Mouse (Mus musculus) midbrain, embryonic 14.5 days (tissue): Measurements from ENCODE around the gene Tbcel. TPM values are rescaled to one million over a fixed set of nuclear protein-coding genes. Genes with fewer than 3 reads are reported as not detected.

ENCODE experiments used
- ATAC-seq: fragments of 200-750 bp; cut with Nextera tagmentation; 2 replicates; pipeline ENCODE4 v1.8.0; 2017; ENCODE audit warnings: moderate number of reproducible peaks, moderate library complexity; ENCODE audit not compliant: low FRiP score, low TSS enrichment
- DNase-seq: peaks from one replicate; pipeline ENCODE4 v3.0.0-alpha.2; 2015
- H3K27ac ChIP-seq: fragments of 300-500 bp; sonication (generic); replicated peaks from 2 replicates; pipeline ENCODE4 v1.5.1; 2014; ENCODE audit warnings: mild to moderate bottlenecking, low read depth, low read length, moderate library complexity
- H3K27me3 ChIP-seq: fragments of 300-500 bp; sonication (generic); 2 replicates; pipeline ENCODE4 v1.6.1; 2014; ENCODE audit warnings: low read length, control low read depth, mixed read lengths; ENCODE audit not compliant: control insufficient read depth, insufficient read depth
- H3K36me3 ChIP-seq: fragments of 300-500 bp; sonication (generic); 2 replicates; pipeline ENCODE4 v1.6.1; 2014; ENCODE audit warnings: low read length, control low read depth; ENCODE audit not compliant: control insufficient read depth, insufficient read depth
- H3K4me1 ChIP-seq: fragments of 300-500 bp; sonication (generic); 2 replicates; pipeline ENCODE4 v1.6.1; 2014; ENCODE audit warnings: mild to moderate bottlenecking, antibody characterized with exemption, low read length, control low read depth; ENCODE audit not compliant: control insufficient read depth, insufficient read depth
- H3K4me2 ChIP-seq: fragments of 300-500 bp; sonication (generic); 2 replicates; pipeline ENCODE4 v1.6.1; 2014; ENCODE audit warnings: mild to moderate bottlenecking, low read length, moderate library complexity
- H3K4me3 ChIP-seq: fragments of 300-500 bp; sonication (generic); replicated peaks from 2 replicates; pipeline ENCODE4 v1.5.1; 2014; ENCODE audit warnings: low read depth, low read length
- H3K9ac ChIP-seq: fragments of 300-500 bp; sonication (generic); replicated peaks from 2 replicates; pipeline ENCODE4 v1.6.1; 2014; ENCODE audit warnings: mild to moderate bottlenecking, low read length, moderate library complexity
- H3K9me3 ChIP-seq: fragments of 300-500 bp; sonication (generic); 2 replicates; pipeline ENCODE4 v1.6.1; 2016; ENCODE audit warnings: low read length, control low read depth, mixed read lengths; ENCODE audit not compliant: control insufficient read depth
- WGBS: fragments of 180-500 bp; shearing (Covaris S2); extraction: QIAGEN DNeasy Blood & Tissue Kit; methylation state at CpG from one replicate; pipeline ENCODE4 v1.1.7; 2014; 5-methylcytosine and 5-hydroxymethylcytosine counted together
- polyA plus RNA-seq: library from polyadenylated mRNA; unstranded; fragments of >200 nt; fragmentation: Nextera tagmentation; extraction: Ambion mirVana; gene quantifications from 2 replicates; pipeline ENCODE4 v1.2.1, GENCODE M21; 2014

Tbcel gene
- polyA plus RNA-seq, 1 experiment from 2014 or later: 6.6 TPM

DNA sequence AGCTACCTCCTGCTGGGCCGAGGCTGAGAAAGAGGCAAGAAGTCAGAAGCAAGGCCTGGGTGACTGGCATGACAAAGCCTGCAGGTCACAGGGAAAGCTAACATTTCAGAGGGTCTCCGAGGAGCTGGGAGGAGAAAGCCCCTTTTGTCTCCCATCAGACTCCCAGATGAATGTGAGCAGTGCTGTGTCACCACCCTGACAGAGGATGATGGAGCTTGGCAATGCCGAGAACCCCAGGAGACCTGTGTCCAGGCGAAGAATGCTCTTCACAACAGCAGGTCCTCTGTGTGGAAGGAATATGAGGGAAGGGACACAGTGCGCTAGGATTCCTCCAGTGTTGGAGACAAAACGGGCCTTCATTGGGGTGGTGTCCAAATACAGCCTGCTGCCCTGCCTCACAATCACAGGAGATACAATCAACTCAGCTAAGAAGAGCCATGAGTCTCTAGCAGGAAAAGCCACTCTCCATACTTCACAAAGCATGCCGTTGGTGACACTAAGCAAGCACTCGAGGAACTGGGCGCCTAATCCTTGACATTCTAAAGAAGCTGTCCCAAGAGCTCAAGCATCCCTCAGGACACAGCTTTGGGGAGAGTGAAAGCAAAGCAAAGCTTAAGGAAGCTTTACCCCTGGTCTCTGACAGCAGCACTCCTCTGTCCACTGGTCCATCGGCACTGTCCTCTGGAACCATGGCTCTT is 80.8 kb downstream of the Tbcel start:
- Histone ChIP-seq H3K27me3 (no peaks in the 10 kb centered on the region), H3K36me3 (peaks cover 47% of the 10 kb centered on the region), H3K9me3 (no peaks in the 10 kb centered on the region), H3K27ac (0 out of 2 replicates have a peak overlapping the region, but pooled peaks have one; percentile 13), H3K4me1 (peaks cover 10% of the 10 kb centered on the region; the same call in 1 of the 2 replicates), H3K9ac (no peak overlapping the region), H3K4me3 (no peak overlapping the region), H3K4me2 (no peak overlapping the region)
- 25% methylated on average over 10 of the region's 10 CpGs for WGBS
- no peak for ATAC-seq
- peak; percentile 16 for DNase-seq

DNA sequence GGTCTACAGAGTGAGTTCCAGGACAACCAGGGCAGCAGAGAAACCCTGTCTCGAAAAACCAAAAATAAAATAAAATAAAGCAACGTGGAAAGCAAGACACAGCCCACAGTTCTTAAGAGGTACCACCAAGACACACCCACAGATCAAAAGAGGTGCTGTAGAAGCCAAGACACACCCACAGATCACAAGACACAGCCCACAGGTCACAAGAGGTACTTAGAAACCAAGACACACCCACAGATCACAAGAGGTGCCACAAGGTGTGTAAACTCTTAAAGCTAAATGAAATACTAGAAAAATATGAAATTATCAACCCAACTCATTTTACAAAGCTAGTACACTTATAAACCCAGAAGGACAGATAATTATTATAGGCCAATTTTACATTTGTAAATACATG is 84.0 kb downstream of the Tbcel start:
- DNase-seq (no peak), ATAC-seq (no peak)
- Histone ChIP-seq H3K27ac (no peak overlapping the region), H3K4me3 (no peak overlapping the region), H3K4me1 (peaks cover 10% of the 10 kb centered on the region; the same call in 1 of the 2 replicates), H3K4me2 (no peak overlapping the region), H3K27me3 (no peaks in the 10 kb centered on the region), H3K9me3 (no peaks in the 10 kb centered on the region), H3K36me3 (peaks cover 35% of the 10 kb centered on the region; the same call in 1 of the 2 replicates), H3K9ac (no peak overlapping the region)
- WGBS: 97% methylated on average over 2 of the region's 2 CpGs

DNA sequence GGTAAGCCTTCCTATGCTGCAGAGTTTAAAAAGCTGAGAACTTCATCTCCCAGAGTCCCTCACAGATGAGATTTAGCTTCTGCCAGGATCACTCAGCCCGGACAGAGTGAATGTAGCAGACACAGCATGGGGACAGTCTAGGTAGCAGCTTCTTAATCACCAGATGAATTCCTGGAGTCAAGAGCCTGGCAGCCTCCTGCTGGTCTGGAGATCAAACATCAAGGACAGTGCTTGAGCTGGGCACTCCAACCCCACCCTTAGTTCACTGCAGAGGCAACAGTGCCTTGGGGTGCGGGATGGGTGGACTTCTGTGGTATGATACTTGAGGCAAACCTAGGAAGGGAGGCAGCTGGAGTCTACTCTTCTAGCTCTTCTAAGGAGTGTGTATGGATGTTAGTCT is 87.9 kb downstream of the Tbcel start:
- no peak overlapping the region for H3K9ac ChIP-seq
- peaks cover 32% of the 10 kb centered on the region for H3K36me3 ChIP-seq
- no peak for ATAC-seq

DNA sequence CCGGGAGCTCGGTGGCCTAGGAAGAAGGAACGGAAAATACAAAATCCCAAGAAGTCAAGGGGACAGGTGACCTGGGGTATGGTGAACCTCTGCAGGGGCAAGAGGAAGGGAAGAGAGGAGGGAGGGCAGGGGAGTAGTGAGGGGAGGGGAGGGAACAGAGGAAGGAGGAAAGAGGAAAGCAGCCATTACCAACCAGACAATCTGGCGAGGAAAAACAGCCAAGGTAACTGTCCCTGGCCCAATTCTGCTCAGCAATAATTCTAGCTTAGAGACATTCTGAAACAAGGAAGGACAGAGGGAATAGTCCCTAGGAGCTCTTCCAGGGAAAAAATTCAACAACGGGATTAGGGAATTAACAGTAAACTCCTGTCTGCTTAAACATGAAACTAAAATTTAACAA is 88.8 kb downstream of the Tbcel start:
- Histone ChIP-seq H3K4me3 (no peak overlapping the region), H3K9me3 (no peaks in the 10 kb centered on the region), H3K27me3 (no peaks in the 10 kb centered on the region), H3K4me1 (no peaks in the 10 kb centered on the region), H3K4me2 (no peak overlapping the region), H3K9ac (no peak overlapping the region), H3K27ac (no peak overlapping the region), H3K36me3 (peaks cover 28% of the 10 kb centered on the region)
- DNase-seq: no peak
- WGBS: 94% methylated on average over 5 of the region's 5 CpGs
- no peak for ATAC-seq

More for the DNA sequence above, 87.9 kb downstream of the Tbcel start:
- no peaks in the 10 kb centered on the region for H3K9me3 ChIP-seq
- H3K27me3 ChIP-seq: no peaks in the 10 kb centered on the region
- WGBS: 60% methylated on average over 2 of the region's 2 CpGs
- no peak overlapping the region for H3K4me2 ChIP-seq
- no peaks in the 10 kb centered on the region for H3K4me1 ChIP-seq
- H3K27ac ChIP-seq: no peak overlapping the region
- H3K4me3 ChIP-seq: no peak overlapping the region
- no peak for DNase-seq

DNA sequence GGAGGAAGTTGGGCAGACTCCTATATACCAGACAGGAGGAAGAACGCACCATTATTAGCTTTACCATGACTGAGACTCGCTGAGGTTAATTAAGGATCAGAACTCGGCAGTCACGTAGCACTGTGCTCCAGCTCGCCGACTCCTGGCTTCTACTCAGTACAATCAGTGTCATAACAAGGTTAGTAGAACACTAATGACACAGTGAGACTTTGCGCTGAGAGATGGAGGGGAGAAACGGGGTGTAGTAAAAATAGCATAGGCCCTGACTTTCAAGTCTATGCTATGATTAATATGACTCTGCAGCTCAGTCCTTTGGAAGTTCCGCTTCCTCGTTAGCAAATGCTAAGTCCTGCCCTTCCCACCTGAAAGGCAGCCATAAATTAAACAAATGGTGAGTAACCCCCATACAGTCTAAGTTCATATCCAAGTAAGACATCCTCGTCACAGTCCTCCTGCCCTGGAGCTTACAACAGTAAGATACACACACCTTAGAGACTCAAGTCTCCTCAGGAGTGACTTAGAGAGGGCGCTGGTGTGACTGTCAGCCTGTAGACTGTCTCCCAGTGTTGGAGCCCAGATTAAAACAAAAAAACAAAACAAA is 90.2 kb downstream of the Tbcel start:
- WGBS: 91% methylated on average over 12 of the region's 12 CpGs
- Histone ChIP-seq H3K27me3 (no peaks in the 10 kb centered on the region), H3K36me3 (peaks cover 22% of the 10 kb centered on the region), H3K9ac (no peak overlapping the region), H3K27ac (no peak overlapping the region), H3K4me2 (no peak overlapping the region), H3K9me3 (no peaks in the 10 kb centered on the region), H3K4me3 (no peak overlapping the region), H3K4me1 (no peaks in the 10 kb centered on the region)
- DNase-seq (no peak), ATAC-seq (no peak)

DNA sequence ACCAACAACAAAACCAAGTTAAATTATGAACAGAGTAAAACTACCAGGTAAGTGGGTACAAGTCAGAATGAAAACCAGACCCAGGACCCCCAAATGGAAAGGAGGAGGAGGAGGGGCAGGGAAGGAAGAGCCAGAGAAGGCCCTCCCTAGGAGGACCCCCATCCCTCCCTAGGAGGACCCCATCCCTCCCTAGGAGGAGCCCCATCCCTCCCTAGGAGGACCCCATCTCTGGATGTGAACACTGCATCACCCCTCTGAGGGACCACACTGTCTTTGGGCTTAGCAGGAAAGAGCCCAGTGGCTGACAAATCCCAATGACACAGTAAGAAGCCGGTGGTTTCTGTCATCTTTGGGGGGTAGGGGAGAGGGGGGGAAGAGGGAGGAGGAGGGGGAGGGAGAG is 92.4 kb downstream of the Tbcel start:
- H3K9me3 ChIP-seq: no peaks in the 10 kb centered on the region
- H3K36me3 ChIP-seq: peaks cover 15% of the 10 kb centered on the region; the same call in 1 of the 2 replicates
- H3K4me3 ChIP-seq: no peak overlapping the region
- no peaks in the 10 kb centered on the region for H3K4me1 ChIP-seq
- no peak overlapping the region for H3K4me2 ChIP-seq
- no peaks in the 10 kb centered on the region for H3K27me3 ChIP-seq
- 5% methylated on average over 1 of the region's 1 CpGs for WGBS
- no peak for ATAC-seq
- H3K9ac ChIP-seq: no peak overlapping the region
- no peak overlapping the region for H3K27ac ChIP-seq
- DNase-seq: no peak

DNA sequence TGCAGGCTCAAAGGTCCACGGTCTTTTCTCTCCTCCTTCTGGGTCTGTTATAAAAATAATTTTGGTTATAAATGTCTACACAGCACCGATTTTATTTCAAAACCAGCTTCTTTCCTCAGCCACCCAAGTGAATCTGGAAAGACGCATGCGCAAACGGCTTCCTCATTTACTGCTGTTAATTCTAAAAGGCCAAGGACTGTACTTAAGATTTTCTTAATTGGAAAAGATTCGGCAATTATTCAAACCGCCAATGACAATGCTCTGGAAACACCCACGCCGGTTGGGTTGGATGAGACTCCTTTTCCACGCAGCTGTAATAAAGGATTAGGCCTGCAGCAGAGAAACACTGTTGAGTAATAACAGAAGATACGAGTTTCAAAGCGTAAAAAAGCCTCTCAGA is 94.3 kb downstream of the Tbcel start:
- WGBS: 58% methylated on average over 12 of the region's 12 CpGs
- no peak overlapping the region for H3K27ac ChIP-seq
- no peaks in the 10 kb centered on the region for H3K9me3 ChIP-seq
- H3K4me1 ChIP-seq: no peaks in the 10 kb centered on the region
- H3K4me2 ChIP-seq: no peak overlapping the region
- H3K27me3 ChIP-seq: no peaks in the 10 kb centered on the region
- DNase-seq: no peak
- H3K9ac ChIP-seq: no peak overlapping the region
- H3K36me3 ChIP-seq: peaks cover 11% of the 10 kb centered on the region; the same call in 1 of the 2 replicates
- H3K4me3 ChIP-seq: no peak overlapping the region
- no peak for ATAC-seq

DNA sequence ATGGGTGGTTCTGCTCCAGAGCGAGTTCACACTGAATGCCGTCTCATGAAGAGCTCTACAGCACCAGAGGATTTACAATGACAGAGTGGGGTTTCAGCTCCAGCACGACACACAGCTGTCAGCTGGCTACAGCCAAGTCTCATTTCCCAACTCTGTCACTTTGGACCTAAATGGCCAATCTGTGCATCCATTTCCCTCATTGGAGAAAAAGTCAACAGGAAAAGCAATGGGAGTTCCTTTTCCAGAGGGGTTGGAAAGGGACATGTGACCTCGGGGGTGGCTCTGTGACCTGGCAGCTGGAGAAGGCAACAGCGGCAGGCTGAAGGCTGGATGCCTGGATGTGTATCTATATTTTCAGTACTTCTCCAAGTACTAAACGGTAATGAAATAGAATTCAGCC is 96.3 kb downstream of the Tbcel start:
- Histone ChIP-seq H3K36me3 (0 out of 2 replicates have a peak, but pooled peaks cover 9% of the 10 kb centered on the region), H3K9me3 (no peaks in the 10 kb centered on the region), H3K27ac (no peak overlapping the region), H3K4me2 (no peak overlapping the region), H3K9ac (no peak overlapping the region), H3K4me1 (no peaks in the 10 kb centered on the region), H3K27me3 (no peaks in the 10 kb centered on the region), H3K4me3 (no peak overlapping the region)
- DNase-seq (no peak), ATAC-seq (no peak)
- WGBS: 94% methylated on average over 6 of the region's 6 CpGs

DNA sequence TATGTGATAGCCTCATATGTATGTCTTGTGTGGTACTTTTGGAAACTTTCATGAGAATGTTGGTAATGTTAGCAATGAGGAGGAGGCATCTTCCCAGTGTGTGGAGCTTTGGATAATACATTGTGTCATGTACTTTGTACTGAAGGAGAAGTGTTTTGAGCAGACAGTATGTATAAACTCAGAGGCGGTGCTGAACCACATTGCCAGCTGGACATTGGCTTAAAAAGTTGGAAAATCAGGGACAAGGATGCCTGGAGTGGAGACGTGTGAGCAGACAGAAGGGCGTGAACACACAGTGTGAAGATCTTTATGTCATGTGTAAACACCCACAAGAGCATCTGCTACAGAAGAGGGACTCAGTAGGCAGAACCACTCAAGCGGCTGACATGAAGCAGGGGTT is 101.9 kb downstream of the Tbcel start:
- ATAC-seq: no peak
- Histone ChIP-seq H3K4me2 (no peak overlapping the region), H3K27ac (no peak overlapping the region), H3K27me3 (no peaks in the 10 kb centered on the region), H3K4me1 (no peaks in the 10 kb centered on the region), H3K4me3 (no peak overlapping the region), H3K36me3 (no peaks in the 10 kb centered on the region), H3K9ac (no peak overlapping the region), H3K9me3 (no peaks in the 10 kb centered on the region)
- no peak for DNase-seq
- 86% methylated on average over 4 of the region's 4 CpGs for WGBS
